Mouse (Mus musculus): ENCODE results near the gene Matn1. TPM values are rescaled to one million over a fixed set of nuclear protein-coding genes. Genes with fewer than 3 reads are reported as not detected.

Gene Matn1
- polyA plus RNA-seq, 1 experiment = not detected

GRCm38 (mm10) chr4:130942644-130943043 lies 1.5 kb upstream of the Matn1 start:
- H3K4me3 ChIP-seq (ENCODE audit: insufficient read depth, low read depth, low read length) = no peak overlapping the region
- H3K4me1 ChIP-seq (ENCODE audit: control insufficient read depth, insufficient read depth, insufficient read length, low read length) = no peaks in the 10 kb centered on the region
- no peak overlapping the region for H3K27ac ChIP-seq (replicated peaks; ENCODE audit: low read depth, low read length)

- Histone ChIP-seq H3K4me3 (ENCODE audit: insufficient read depth, low read depth, low read length) (no peak overlapping the region), H3K4me1 (ENCODE audit: control insufficient read depth, insufficient read depth, insufficient read length, low read length) (no peaks in the 10 kb centered on the region), H3K27ac (replicated peaks; ENCODE audit: low read depth, low read length) (no peak overlapping the region)
Measured at GRCm38 (mm10) chr4:130944779-130945178, 594 bp downstream of the Matn1 start.

DNA sequence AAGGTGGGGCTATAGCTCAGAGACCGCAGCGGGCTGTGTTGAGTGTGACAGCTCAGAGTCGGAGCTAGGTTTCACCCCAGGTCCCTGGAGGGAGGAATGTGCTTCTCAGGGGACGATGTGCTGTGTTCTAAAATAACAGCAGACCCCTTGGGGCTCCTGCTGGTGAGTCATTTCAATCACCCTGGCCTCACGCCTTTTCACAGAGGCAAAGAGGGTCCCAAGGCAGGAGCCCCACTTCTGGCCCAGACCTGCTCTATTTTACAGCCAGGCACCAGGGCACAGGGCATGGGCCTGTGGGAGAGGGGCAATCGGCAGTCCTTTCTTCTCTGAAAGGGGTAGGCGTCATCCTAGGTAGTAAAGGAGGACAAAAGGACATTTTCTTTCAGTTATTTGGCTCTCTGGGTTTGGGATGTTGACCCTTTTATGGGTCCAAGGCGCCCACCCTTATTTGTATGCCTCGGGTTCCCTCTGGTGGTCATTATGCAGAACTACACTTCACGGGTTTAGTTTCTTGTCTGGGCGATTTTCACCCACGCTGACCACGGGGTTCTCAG lies 3.0 kb downstream of the Matn1 start:
- no peak overlapping the region for H3K4me3 ChIP-seq (ENCODE audit: insufficient read depth, low read depth, low read length)
- no peak overlapping the region for H3K27ac ChIP-seq (replicated peaks; ENCODE audit: low read depth, low read length)
- no peaks in the 10 kb centered on the region for H3K4me1 ChIP-seq (ENCODE audit: control insufficient read depth, insufficient read depth, insufficient read length, low read length)

DNA sequence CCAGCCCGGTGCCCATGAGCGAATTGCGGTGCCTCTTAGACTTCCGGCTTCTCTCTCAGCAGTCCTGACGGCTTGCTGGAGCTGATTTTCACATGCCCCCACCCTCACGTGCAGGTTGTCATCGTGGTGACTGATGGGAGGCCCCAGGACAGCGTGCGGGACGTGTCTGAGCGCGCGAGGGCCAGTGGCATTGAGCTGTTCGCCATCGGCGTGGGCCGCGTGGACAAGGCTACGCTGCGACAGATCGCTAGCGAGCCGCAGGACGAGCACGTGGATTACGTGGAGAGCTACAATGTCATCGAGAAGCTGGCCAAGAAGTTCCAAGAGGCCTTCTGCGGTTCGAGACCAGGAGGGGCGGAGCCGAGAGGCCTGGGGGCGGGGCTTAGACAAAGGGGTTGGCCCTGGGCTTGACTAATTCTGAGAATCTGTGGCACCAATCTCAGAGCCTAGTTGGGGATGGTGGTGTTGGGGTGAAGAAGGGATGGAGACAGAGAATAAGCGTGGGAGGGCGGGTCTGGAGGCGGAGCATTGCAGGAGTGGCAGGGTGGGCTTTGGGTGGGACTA lies 5.7 kb downstream of the Matn1 start:
- Histone ChIP-seq H3K4me3 (ENCODE audit: insufficient read depth, low read depth, low read length) (no peak overlapping the region), H3K27ac (replicated peaks; ENCODE audit: low read depth, low read length) (no peak overlapping the region), H3K4me1 (ENCODE audit: control insufficient read depth, insufficient read depth, insufficient read length, low read length) (no peaks in the 10 kb centered on the region)

DNA sequence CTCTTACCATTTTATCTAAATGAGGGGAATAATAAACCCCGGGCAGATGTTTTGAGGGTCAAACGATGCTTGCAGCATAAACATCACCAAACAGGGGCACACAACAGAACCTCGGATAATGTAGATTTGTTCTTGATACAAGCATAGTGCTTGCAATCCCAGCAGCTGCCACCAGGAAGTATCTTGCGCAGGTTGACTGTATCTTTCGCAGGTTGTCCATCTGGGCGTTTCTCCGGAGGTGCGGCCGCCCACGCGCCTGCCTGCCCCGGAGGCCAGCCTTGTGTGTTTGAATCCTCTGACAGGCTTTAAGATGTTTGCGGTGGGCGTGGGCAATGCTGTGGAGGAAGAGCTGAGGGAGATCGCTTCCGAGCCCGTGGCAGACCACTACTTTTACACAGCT lies 8.3 kb downstream of the Matn1 start:
- H3K27ac ChIP-seq (replicated peaks; ENCODE audit: low read depth, low read length) = no peak overlapping the region
- no peak overlapping the region for H3K4me3 ChIP-seq (ENCODE audit: insufficient read depth, low read depth, low read length)
- no peaks in the 10 kb centered on the region for H3K4me1 ChIP-seq (ENCODE audit: control insufficient read depth, insufficient read depth, insufficient read length, low read length)

- no peak overlapping the region for H3K27ac ChIP-seq (replicated peaks; ENCODE audit: low read depth, low read length)
- no peaks in the 10 kb centered on the region for H3K4me1 ChIP-seq (ENCODE audit: control insufficient read depth, insufficient read depth, insufficient read length, low read length)
- no peak overlapping the region for H3K4me3 ChIP-seq (ENCODE audit: insufficient read depth, low read depth, low read length)
Measured at GRCm38 (mm10) chr4:130957156-130957555, 13.0 kb downstream of the Matn1 start.

- Histone ChIP-seq H3K4me3 (ENCODE audit: insufficient read depth, low read depth, low read length) (no peak overlapping the region), H3K4me1 (ENCODE audit: control insufficient read depth, insufficient read depth, insufficient read length, low read length) (no peaks in the 10 kb centered on the region), H3K27ac (replicated peaks; ENCODE audit: low read depth, low read length) (no peak overlapping the region)
Measured at GRCm38 (mm10) chr4:130958812-130959211, 14.6 kb downstream of the Matn1 start.

- H3K27ac ChIP-seq (replicated peaks; ENCODE audit: low read depth, low read length) = no peak overlapping the region
- no peaks in the 10 kb centered on the region for H3K4me1 ChIP-seq (ENCODE audit: control insufficient read depth, insufficient read depth, insufficient read length, low read length)
- no peak overlapping the region for H3K4me3 ChIP-seq (ENCODE audit: insufficient read depth, low read depth, low read length)
Measured at GRCm38 (mm10) chr4:130959678-130960077, 15.5 kb downstream of the Matn1 start.

DNA sequence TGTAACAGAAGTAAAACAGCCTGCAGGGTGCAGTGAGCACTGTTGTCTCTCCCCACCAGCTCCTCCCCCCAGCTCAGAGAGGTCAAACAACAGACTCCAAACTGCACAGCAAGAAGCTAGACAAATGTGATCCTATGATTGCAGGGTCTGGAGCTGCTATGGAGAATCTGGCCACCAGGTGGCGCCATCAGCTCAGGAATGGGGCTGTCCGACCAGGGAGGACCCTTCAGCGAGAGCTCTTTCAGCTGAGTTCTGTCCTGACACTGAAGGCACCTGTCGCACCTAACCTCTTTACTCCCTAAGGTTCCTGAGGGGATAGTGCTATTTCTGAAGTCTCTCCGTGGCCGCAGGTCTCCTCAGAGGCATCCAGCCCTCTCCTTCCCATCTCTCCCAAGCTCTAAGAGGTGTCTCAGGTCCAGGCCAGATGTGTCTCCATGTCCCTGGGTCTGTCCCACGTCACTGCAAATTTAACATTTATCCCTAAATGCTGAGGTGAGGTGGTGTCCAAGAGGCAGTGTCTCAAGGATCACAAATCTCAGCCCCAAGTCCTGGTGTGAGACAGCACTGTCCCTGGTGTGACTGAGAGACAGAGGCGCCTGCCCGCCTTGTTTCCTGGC lies 16.0 kb downstream of the Matn1 start:
- H3K4me1 ChIP-seq (ENCODE audit: control insufficient read depth, insufficient read depth, insufficient read length, low read length) = no peaks in the 10 kb centered on the region
- no peak overlapping the region for H3K4me3 ChIP-seq (ENCODE audit: insufficient read depth, low read depth, low read length)
- no peak overlapping the region for H3K27ac ChIP-seq (replicated peaks; ENCODE audit: low read depth, low read length)

GRCm38 (mm10) chr4:130971278-130971677 lies 27.1 kb downstream of the Matn1 start:
- Histone ChIP-seq H3K4me1 (ENCODE audit: control insufficient read depth, insufficient read depth, insufficient read length, low read length) (no peaks in the 10 kb centered on the region), H3K27ac (replicated peaks; ENCODE audit: low read depth, low read length) (no peak overlapping the region), H3K4me3 (ENCODE audit: insufficient read depth, low read depth, low read length) (no peak overlapping the region)

DNA sequence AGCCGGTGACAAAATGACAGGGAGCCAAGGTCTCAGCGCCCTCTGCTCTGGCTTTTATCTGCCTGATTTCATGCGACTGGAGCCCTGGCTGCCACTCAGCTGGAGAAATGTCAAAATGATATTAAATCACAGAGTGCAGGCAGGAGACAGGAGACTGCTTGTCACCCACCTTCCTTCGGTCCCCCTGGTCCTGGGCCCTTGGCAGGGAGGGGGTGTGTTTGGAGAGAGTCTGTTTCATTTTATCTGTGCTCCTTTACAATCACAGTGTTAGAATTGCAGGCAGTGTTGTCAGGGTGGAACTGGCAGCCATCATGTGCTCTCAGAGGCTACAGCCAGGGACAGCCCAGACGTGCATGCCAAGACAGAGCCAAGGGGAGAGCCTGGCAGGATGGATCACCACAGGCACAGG lies 28.2 kb downstream of the Matn1 start:
- Histone ChIP-seq H3K4me1 (ENCODE audit: control insufficient read depth, insufficient read depth, insufficient read length, low read length) (no peaks in the 10 kb centered on the region), H3K27ac (replicated peaks; ENCODE audit: low read depth, low read length) (no peak overlapping the region), H3K4me3 (ENCODE audit: insufficient read depth, low read depth, low read length) (no peak overlapping the region)

GRCm38 (mm10) chr4:130973332-130974263 lies 29.4 kb downstream of the Matn1 start:
- no peak overlapping the region for H3K27ac ChIP-seq (replicated peaks; ENCODE audit: low read depth, low read length)
- H3K4me3 ChIP-seq (ENCODE audit: insufficient read depth, low read depth, low read length) = no peak overlapping the region
- H3K4me1 ChIP-seq (ENCODE audit: control insufficient read depth, insufficient read depth, insufficient read length, low read length) = no peaks in the 10 kb centered on the region

- Histone ChIP-seq H3K4me1 (ENCODE audit: control insufficient read depth, insufficient read depth, insufficient read length, low read length) (no peaks in the 10 kb centered on the region), H3K27ac (replicated peaks; ENCODE audit: low read depth, low read length) (no peak overlapping the region), H3K4me3 (ENCODE audit: insufficient read depth, low read depth, low read length) (no peak overlapping the region)
Measured at GRCm38 (mm10) chr4:130978981-130979380, 34.8 kb downstream of the Matn1 start.

GRCm38 (mm10) chr4:130984416-130985182 lies 40.4 kb downstream of the Matn1 start:
- H3K27ac ChIP-seq (replicated peaks; ENCODE audit: low read depth, low read length) = no peak overlapping the region
- no peak overlapping the region for H3K4me3 ChIP-seq (ENCODE audit: insufficient read depth, low read depth, low read length)
- no peaks in the 10 kb centered on the region for H3K4me1 ChIP-seq (ENCODE audit: control insufficient read depth, insufficient read depth, insufficient read length, low read length)

DNA sequence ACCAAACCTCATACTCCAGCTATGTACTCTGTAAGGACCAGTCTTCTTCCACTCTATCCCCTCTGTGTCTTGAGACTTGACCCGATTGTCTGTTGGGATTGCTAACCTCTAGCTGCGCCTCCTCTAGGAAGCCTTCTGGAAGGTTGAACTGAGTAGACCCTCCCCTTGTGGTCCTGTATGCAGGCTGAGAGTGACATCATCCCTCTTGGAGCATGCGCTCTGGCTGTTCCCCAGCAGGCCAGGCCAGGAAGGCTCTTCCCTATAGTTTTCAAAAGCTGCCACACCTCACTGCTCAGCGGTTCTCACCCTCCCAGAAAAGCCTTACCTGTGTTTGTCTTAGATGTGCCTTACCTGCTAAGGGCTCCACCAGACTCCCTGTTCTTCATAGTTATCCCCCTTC lies 42.9 kb downstream of the Matn1 start:
- no peak overlapping the region for H3K27ac ChIP-seq (replicated peaks; ENCODE audit: low read depth, low read length)
- H3K4me3 ChIP-seq (ENCODE audit: insufficient read depth, low read depth, low read length) = no peak overlapping the region
- H3K4me1 ChIP-seq (ENCODE audit: control insufficient read depth, insufficient read depth, insufficient read length, low read length) = no peaks in the 10 kb centered on the region

Data from brown adipose tissue, adult 24 weeks (tissue).